Mouse (Mus musculus): ENCODE measurements around the gene 9230102O04Rik. TPM values are rescaled to one million over a fixed set of nuclear protein-coding genes. Genes with fewer than 3 reads are reported as not detected.
A peak's percentile ranks its signal among the peaks of the same experiment; 100 is the strongest.

9230102O04Rik gene
- polyA plus RNA-seq, 1 experiment from 2014 or later, result 0.79 TPM

DNA sequence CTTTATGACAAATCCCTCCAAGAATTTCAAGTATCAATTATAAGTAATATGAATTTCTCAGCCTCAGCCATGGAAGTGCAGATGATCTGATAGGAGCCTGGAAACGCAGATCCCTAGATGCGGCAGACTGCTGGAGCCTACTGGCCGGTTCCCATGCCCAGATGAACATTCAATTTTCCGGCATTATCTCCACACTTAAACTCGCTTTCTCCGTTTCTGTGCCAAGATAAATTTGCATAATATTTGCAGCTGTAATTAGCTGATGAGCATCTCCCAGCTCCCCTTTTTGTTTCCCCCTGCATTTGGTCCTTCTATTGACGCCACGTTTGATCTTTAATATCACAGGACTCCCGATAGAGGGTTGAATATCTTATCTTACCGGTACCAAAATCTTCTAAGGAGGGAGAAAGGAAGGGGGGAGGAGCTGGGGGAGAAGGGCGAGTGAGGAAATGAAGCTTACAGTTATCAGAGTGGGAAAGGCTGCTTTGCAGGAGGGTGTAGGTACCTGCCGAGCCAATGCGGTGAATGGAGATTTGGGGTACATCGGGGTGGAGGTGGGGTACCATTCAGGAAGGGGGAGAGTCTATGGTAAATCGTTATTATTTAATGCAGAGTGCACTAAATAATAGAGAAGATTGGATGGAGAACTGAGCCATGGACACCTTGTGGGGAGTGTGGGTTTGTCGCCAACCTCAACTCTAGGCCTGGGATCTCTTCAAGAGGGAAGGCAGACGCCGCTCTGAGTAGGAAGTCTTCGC is 5.7 kb upstream of the 9230102O04Rik start:
- 2% methylated on average over 19 of the region's 19 CpGs for WGBS
- Histone ChIP-seq H3K9ac (no peak overlapping the region), H3K27ac (no peak overlapping the region), H3K9me3 (no peaks in the 10 kb centered on the region), H3K27me3 (peaks cover 96% of the 10 kb centered on the region), H3K4me3 (no peak overlapping the region), H3K4me1 (peaks cover 8% of the 10 kb centered on the region), H3K36me3 (no peaks in the 10 kb centered on the region), H3K4me2 (peak overlapping the region; percentile 52; the same call in 1 of the 2 replicates)
- ATAC-seq (ENCODE audit: insufficient number of reproducible peaks, insufficient read depth, low FRiP score, low TSS enrichment, low read depth), result peak; percentile 57; the same call in 1 of the 2 replicates

DNA sequence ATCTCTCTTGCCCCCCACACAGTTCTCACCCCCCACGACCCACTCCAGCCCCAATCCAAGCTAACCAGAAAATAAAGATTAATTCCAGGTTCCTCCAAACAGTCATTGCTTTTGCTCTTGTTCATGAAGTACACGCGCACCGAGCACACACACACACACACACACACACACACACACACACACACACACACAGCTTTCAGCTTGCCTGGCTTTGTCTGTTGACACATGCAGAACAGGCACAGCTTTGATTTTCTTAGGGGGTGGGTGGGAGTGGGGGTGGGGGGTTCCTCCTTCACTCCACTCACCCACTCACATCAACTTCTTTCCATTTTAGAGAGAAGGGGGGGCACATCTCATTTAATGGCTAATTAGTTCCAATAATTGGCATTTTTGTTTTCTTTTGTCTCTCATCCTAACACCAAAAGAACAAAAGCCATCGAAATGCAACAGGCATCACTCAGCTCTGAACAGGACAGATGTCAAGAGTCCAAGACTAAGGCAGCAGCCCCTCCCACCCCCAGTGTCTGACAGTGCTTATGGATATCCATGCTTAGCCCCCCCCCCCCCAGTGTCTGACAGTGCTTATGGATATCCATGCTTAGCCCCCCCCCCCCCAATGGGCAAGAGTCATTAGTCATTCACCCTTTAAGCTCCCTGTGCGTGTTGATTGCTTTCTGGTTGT is 4.1 kb upstream of the 9230102O04Rik start:
- peaks cover 96% of the 10 kb centered on the region for H3K27me3 ChIP-seq
- H3K9me3 ChIP-seq, result no peaks in the 10 kb centered on the region
- no peak overlapping the region for H3K4me3 ChIP-seq
- peaks cover 17% of the 10 kb centered on the region for H3K4me1 ChIP-seq
- WGBS, result 2% methylated on average over 6 of the region's 6 CpGs
- no peak overlapping the region for H3K27ac ChIP-seq
- no peak overlapping the region for H3K9ac ChIP-seq
- no peak for ATAC-seq (ENCODE audit: insufficient number of reproducible peaks, insufficient read depth, low FRiP score, low TSS enrichment, low read depth)
- no peaks in the 10 kb centered on the region for H3K36me3 ChIP-seq
- no peak overlapping the region for H3K4me2 ChIP-seq

DNA sequence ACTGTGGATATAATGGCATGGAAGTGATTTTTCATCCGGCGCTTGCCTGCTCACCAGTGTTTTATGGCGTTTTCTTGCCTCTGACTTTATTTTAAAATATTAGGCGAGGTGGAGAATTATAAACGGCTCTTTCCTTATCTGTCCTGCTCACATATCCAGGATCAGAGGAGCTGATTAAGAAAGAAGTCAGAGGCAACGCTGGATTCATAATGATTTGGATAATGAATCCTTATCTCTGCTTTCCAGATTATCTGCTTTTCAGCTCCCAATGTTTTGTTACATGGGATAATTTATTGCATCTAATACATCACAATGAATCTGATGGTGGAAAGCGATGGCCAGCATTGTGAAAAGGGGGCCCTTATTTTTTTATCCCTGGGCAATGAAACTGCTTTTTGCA is 3.2 kb upstream of the 9230102O04Rik start:
- Histone ChIP-seq H3K27ac (no peak overlapping the region), H3K4me3 (no peak overlapping the region), H3K9ac (no peak overlapping the region), H3K4me1 (peaks cover 17% of the 10 kb centered on the region), H3K27me3 (peaks cover 96% of the 10 kb centered on the region), H3K4me2 (no peak overlapping the region), H3K36me3 (no peaks in the 10 kb centered on the region), H3K9me3 (no peaks in the 10 kb centered on the region)
- no peak for ATAC-seq (ENCODE audit: insufficient number of reproducible peaks, insufficient read depth, low FRiP score, low TSS enrichment, low read depth)
- WGBS, result 5% methylated on average over 7 of the region's 7 CpGs

DNA sequence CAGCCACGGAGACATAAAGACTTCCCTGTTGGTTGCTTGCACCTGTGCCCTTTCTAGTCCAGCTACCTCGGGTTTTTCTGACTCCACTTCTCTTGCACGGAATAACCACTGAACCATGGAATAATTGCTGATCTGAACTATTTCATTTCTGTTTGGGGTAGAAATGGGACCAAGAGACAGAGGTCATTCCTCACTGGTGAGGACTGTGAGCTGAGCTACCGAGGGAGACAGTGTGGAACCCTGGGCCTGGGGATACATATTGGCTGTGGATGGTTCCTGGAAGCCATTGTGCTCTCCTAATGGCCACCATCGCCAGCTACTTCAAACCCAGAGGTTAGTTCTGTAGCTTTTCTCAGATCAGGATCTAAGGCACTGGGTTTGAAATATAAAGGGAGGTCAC is 1.6 kb upstream of the 9230102O04Rik start:
- Histone ChIP-seq H3K9ac (no peak overlapping the region), H3K9me3 (no peaks in the 10 kb centered on the region), H3K27ac (no peak overlapping the region), H3K4me3 (no peak overlapping the region), H3K27me3 (peaks cover 96% of the 10 kb centered on the region), H3K4me2 (no peak overlapping the region), H3K4me1 (peaks cover 11% of the 10 kb centered on the region), H3K36me3 (no peaks in the 10 kb centered on the region)
- WGBS, result 5% methylated on average over 5 of the region's 5 CpGs
- no peak for ATAC-seq (ENCODE audit: insufficient number of reproducible peaks, insufficient read depth, low FRiP score, low TSS enrichment, low read depth)

DNA sequence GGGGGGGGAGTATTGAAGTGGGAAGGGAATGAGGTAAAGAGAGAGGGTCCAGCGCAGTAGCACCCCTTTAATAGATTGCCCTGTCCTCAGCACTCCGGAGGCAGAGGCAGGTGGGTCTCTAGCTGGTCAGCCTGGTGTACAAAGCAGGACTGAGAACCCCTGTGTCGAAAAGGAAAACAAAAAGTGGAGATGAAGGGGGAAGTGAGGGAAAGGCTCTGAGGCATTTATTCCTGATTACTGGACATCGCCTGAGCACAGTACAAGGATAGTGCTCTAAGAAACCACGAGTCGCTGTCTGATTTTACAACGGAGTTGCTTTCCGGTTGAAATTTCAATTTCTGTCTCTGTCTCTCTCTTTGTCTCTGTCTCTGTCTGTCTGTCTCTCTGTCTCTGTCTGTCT is 911 bp upstream of the 9230102O04Rik start:
- peak overlapping the region; percentile 35; the same call in 1 of the 2 replicates for H3K4me3 ChIP-seq
- H3K9ac ChIP-seq, result no peak overlapping the region
- H3K27me3 ChIP-seq, result peaks cover 96% of the 10 kb centered on the region
- H3K9me3 ChIP-seq, result no peaks in the 10 kb centered on the region
- H3K36me3 ChIP-seq, result no peaks in the 10 kb centered on the region
- peaks cover 9% of the 10 kb centered on the region for H3K4me1 ChIP-seq
- no peak for ATAC-seq (ENCODE audit: insufficient number of reproducible peaks, insufficient read depth, low FRiP score, low TSS enrichment, low read depth)
- 7% methylated on average over 8 of the region's 8 CpGs for WGBS
- peak overlapping the region; percentile 53; the same call in 1 of the 2 replicates for H3K4me2 ChIP-seq
- H3K27ac ChIP-seq, result no peak overlapping the region

DNA sequence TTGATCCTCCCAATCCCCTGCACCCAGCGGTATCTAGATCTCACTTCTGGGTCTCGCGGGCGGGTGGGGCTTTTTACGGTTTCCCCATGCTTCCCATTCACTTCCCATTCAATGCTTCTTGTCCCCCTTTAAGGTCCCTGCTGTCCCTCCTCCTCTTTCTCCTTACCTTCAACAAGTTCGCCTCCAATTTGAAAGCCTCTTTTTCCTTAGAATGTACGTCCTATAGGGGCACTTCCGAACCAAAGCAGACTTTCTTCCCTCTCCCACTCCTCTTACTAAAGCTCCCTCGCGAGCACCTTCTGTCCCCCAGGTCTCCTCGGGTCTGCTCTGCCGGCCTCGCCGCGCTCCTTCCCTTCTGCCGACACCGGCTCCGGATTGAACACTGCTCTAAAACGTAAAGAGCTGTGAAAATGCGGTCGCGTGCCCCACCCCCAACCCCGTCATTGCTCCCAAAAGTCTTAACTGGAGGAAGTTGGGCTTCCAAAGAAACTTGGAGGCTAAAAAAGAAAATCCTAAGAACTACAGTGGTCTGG is 377 bp upstream of the 9230102O04Rik start, which contains the start of gene Gata3:
Gata3 (minus strand) TSS at position 384 of the 533 bp plus-strand sequence.
- Histone ChIP-seq H3K4me2 (peak within 1 kb of the TSS; percentile 53), H3K4me3 (peak within 1 kb of the TSS; percentile 35), H3K36me3 (no peaks in the 10 kb centered on the region), H3K27me3 (peaks cover 96% of the 10 kb centered on the region), H3K27ac (no peak within 1 kb of the TSS), H3K9ac (no peak within 1 kb of the TSS), H3K4me1 (peaks cover 9% of the 10 kb centered on the region), H3K9me3 (no peaks in the 10 kb centered on the region)
- ATAC-seq (ENCODE audit: insufficient number of reproducible peaks, insufficient read depth, low FRiP score, low TSS enrichment, low read depth), result no peak
- WGBS, result under 1% methylated on average over 23 of the region's 23 CpGs

DNA sequence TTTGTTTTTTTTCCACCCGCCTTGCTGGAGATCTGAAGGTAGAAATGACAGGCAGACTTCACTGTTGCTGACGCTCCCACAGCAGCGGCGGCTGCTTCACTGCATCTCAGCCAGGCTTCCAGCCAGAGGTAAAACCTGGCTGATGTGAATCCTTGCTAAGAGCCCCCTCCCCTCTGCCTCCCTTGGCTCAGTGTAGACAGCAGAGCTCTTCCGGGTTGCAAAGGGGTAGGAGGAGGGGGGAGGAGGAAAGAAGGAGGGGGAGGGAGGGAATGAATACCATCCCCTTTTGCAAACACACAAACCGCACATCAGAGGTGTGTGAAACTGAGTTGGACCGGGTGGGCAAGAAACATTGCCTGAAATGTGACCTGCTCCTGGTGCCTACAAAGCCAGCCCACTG is 1.7 kb downstream of the 9230102O04Rik start:
- Histone ChIP-seq H3K9ac (no peak overlapping the region), H3K27ac (no peak overlapping the region), H3K27me3 (peaks cover 94% of the 10 kb centered on the region), H3K36me3 (no peaks in the 10 kb centered on the region), H3K4me3 (peak overlapping the region; percentile 13; the same call in 1 of the 2 replicates), H3K4me2 (peak overlapping the region; percentile 11; the same call in 1 of the 2 replicates), H3K9me3 (no peaks in the 10 kb centered on the region), H3K4me1 (peaks cover 17% of the 10 kb centered on the region)
- no peak for ATAC-seq (ENCODE audit: insufficient number of reproducible peaks, insufficient read depth, low FRiP score, low TSS enrichment, low read depth)
- 1% methylated on average over 7 of the region's 7 CpGs for WGBS

DNA sequence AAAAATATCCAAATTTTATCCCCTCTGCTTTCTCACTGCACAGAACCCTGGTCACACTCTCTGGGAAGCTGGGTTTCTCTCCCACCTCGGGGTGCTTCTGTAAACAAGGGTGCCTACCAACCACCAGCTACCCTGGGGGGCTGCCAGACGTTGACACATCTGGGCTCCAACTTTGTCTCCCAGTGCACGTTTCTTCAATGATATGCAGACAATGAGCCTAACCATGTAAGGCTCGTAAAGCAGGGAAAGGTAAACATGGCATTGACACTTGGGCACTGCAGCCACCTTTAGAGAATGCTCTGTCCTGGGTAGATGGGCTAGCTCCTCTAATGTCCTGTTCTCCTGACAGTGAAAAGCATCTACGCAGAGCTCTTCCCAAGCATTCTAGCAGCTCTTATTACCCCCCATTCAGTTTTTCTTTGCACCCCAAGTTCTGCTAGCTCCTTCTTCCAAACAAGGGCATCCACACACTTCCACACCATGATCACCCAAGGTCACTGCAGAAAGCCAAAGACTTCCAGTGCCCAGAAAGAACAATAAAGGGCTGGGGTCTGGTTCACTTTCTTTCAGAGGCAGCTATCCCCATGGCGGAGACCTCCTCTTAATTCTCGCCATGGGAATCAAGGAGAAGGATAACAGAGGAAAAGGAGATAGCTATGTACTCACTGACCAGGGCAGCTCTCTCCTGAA is 2.3 kb downstream of the 9230102O04Rik start:
- Histone ChIP-seq H3K9ac (no peak overlapping the region), H3K9me3 (no peaks in the 10 kb centered on the region), H3K4me1 (peaks cover 23% of the 10 kb centered on the region), H3K4me3 (peak overlapping the region; percentile 13), H3K36me3 (no peaks in the 10 kb centered on the region), H3K27me3 (peaks cover 94% of the 10 kb centered on the region), H3K4me2 (peak overlapping the region; percentile 11; the same call in 1 of the 2 replicates), H3K27ac (no peak overlapping the region)
- no peak for ATAC-seq (ENCODE audit: insufficient number of reproducible peaks, insufficient read depth, low FRiP score, low TSS enrichment, low read depth)
- WGBS, result 5% methylated on average over 7 of the region's 7 CpGs

DNA sequence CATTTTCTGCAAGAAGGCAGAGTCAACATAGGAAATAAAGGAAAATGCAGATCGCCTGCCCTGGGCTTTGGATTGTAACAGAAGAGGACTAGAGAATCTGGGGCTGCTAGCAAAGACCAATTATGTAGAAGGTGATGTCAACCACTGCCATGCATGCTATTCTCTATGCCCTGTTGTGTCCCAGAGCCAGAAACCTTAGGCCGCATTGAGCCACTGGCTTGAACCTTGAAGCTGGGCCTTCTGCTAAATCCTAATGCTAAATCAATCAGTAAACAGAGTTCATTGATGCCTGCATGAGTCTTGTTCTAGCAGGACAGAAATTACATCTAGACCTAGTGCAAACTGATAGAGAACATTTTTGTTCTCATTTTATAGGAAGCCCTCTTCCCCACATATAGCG is 3.3 kb downstream of the 9230102O04Rik start:
- 26% methylated on average over 3 of the region's 3 CpGs for WGBS
- Histone ChIP-seq H3K4me2 (no peak overlapping the region), H3K36me3 (no peaks in the 10 kb centered on the region), H3K4me1 (peaks cover 33% of the 10 kb centered on the region), H3K27me3 (peaks cover 98% of the 10 kb centered on the region), H3K9me3 (no peaks in the 10 kb centered on the region), H3K27ac (no peak overlapping the region), H3K9ac (no peak overlapping the region; the same call in 1 of the 2 replicates), H3K4me3 (no peak overlapping the region)
- no peak for ATAC-seq (ENCODE audit: insufficient number of reproducible peaks, insufficient read depth, low FRiP score, low TSS enrichment, low read depth)

DNA sequence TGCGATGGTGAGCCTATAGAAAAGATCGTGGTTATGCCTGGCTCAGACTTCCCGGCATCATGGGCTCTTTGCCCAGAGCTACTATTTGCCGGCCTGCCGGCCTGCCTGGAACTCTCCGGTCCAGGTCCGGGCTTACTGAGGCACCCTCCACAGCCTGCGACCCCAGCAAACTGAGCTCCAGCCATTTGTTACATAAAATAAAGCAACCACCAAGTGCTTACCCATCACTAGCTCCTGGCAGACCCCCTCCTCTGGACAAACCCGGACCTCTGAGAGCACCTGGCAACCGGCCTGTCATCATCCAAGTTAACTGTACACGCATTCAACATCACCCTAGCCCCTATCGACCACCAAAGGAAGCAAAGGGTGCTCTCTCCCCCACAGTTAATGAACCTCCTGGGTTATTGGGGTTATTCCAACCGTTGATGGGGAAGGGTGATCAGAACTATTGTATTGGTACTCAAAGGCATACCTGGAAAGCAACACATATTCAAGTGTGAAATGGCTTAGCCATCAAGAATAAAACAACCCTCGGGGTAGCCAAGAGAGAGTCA is 4.0 kb downstream of the 9230102O04Rik start:
- no peak overlapping the region for H3K4me3 ChIP-seq
- 10% methylated on average over 14 of the region's 14 CpGs for WGBS
- H3K9me3 ChIP-seq, result no peaks in the 10 kb centered on the region
- H3K4me1 ChIP-seq, result peaks cover 40% of the 10 kb centered on the region
- peaks cover 98% of the 10 kb centered on the region for H3K27me3 ChIP-seq
- ATAC-seq (ENCODE audit: insufficient number of reproducible peaks, insufficient read depth, low FRiP score, low TSS enrichment, low read depth), result no peak
- H3K36me3 ChIP-seq, result no peaks in the 10 kb centered on the region
- no peak overlapping the region for H3K4me2 ChIP-seq
- H3K27ac ChIP-seq, result no peak overlapping the region
- no peak overlapping the region for H3K9ac ChIP-seq

All from embryonic facial prominence, embryonic 13.5 days (tissue).